Mouse (Mus musculus): ENCODE measurements at regions not wholly inside any gene's neighbourhood (a gene's known extent, or its start where the extent isn't known, plus 50 kb on each side); places are given as distances from the start of the nearest gene placed in this dataset.
A peak's percentile ranks its signal among the peaks of the same experiment; 100 is the strongest.

- peak in 1 of 2 experiments; percentile 9 for DNase-seq (ENCODE audit: low spot score in 2 of 2)
These were observed 291.4 kb downstream of the Gsdmc2 start for GRCm38 (mm10) chr15:63553597-63553996.

- peak; percentile 24 to 25 for DNase-seq (ENCODE audit: low spot score in 2 of 2)
These were observed 312.5 kb downstream of the Gsdmc2 start for GRCm38 (mm10) chr15:63532337-63533055.

GRCm38 (mm10) chr15:63527318-63527717, 317.7 kb downstream of the Gsdmc2 start:
- no peak for DNase-seq (ENCODE audit: low spot score in 2 of 2)

- DNase-seq (ENCODE audit: low spot score in 2 of 2): no peak
These were observed 318.2 kb downstream of the Gsdmc2 start for GRCm38 (mm10) chr15:63526820-63527219.

GRCm38 (mm10) chr15:63517301-63517700, 327.7 kb downstream of the Gsdmc2 start:
- no peak for DNase-seq (ENCODE audit: low spot score in 2 of 2)

GRCm38 (mm10) chr15:63500453-63500852, 344.5 kb downstream of the Gsdmc2 start:
- no peak for DNase-seq (ENCODE audit: low spot score in 2 of 2)

GRCm38 (mm10) chr15:63498483-63498882, 346.5 kb downstream of the Gsdmc2 start:
- DNase-seq (ENCODE audit: low spot score in 2 of 2): no peak

- DNase-seq (ENCODE audit: low spot score in 2 of 2): no peak
These were observed 347.8 kb downstream of the Gsdmc2 start for GRCm38 (mm10) chr15:63497207-63497606.

GRCm38 (mm10) chr15:63484910-63485309, 360.1 kb downstream of the Gsdmc2 start:
- no peak for DNase-seq (ENCODE audit: low spot score in 2 of 2)

- DNase-seq (ENCODE audit: low spot score in 2 of 2): no peak
These were observed 360.6 kb downstream of the Gsdmc2 start for GRCm38 (mm10) chr15:63484217-63484887.

- no peak for DNase-seq (ENCODE audit: low spot score in 2 of 2)
These were observed 365.6 kb downstream of the Gsdmc2 start for GRCm38 (mm10) chr15:63479270-63479805.

GRCm38 (mm10) chr15:63466916-63467315, 378.1 kb downstream of the Gsdmc2 start:
- no peak for DNase-seq (ENCODE audit: low spot score in 2 of 2)

GRCm38 (mm10) chr15:63452529-63452928, 392.4 kb downstream of the Gsdmc2 start:
- no peak for DNase-seq (ENCODE audit: low spot score in 2 of 2)

GRCm38 (mm10) chr15:63446288-63446687, 398.7 kb downstream of the Gsdmc2 start:
- DNase-seq (ENCODE audit: low spot score in 2 of 2): no peak

GRCm38 (mm10) chr15:63445016-63445415, 400.0 kb downstream of the Gsdmc2 start:
- no peak for DNase-seq (ENCODE audit: low spot score in 2 of 2)

- no peak for DNase-seq (ENCODE audit: low spot score in 2 of 2)
These were observed 402.7 kb downstream of the Gsdmc2 start for GRCm38 (mm10) chr15:63442146-63442780.

- DNase-seq (ENCODE audit: low spot score in 2 of 2): no peak
These were observed 432.3 kb downstream of the Gsdmc2 start for GRCm38 (mm10) chr15:63412649-63413048.

- DNase-seq (ENCODE audit: low spot score in 2 of 2): no peak
These were observed 433.2 kb downstream of the Gsdmc2 start for GRCm38 (mm10) chr15:63411771-63412118.

GRCm38 (mm10) chr15:63410994-63411770, 433.8 kb downstream of the Gsdmc2 start:
- no peak for DNase-seq (ENCODE audit: low spot score in 2 of 2)

GRCm38 (mm10) chr15:63400445-63400844, 444.5 kb downstream of the Gsdmc2 start:
- no peak for DNase-seq (ENCODE audit: low spot score in 2 of 2)

GRCm38 (mm10) chr15:63400011-63400410, 445.0 kb downstream of the Gsdmc2 start:
- DNase-seq (ENCODE audit: low spot score in 2 of 2): no peak

- DNase-seq (ENCODE audit: low spot score in 2 of 2): no peak
These were observed 447.5 kb downstream of the Gsdmc2 start for GRCm38 (mm10) chr15:63397485-63397884.

All from frontal cortex, postnatal 10 days (tissue).